ENCODE assay signal across 8 mouse cellular contexts in the genomic region with DNA sequence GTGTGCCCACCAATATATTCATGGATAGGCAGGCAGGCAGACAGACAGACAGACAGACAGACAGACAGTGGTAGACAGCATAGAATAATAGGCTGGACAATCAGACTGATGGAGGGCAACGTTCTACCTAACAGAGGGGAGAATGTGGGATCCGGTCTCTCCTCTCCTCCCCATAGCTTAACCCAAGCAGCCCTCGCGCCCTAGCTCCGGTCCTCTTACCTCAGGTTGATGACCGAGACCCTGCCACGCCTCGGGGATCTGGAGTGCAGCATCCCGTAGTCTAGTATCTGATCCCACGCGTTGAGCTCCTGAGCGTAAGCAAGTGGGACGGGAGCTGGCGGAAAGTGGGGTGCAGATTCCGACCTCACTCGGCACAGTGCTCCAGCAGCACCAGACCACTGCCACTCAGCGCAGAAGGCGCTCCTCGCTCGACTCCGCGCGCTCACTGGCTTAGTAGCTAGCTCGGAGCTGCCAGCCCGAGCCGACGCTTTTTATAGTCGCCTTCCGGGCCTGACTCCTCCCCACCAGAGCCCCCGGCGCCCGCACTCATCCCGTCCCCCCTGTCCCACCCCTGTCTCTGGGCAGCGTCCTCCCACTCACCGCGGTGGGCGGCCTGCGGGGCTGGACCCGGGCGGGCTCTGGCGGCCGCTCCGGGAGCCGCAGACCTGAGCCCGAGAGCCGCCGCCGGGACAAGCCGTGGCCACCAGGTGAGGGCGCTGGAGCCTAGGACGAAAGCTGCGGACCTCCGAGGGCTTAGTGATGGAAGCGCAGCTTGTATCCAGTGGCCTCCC. TPM values are rescaled to one million over a fixed set of nuclear protein-coding genes. Genes with fewer than 3 reads are reported as not detected.
DNase-seq lines count a peak whose midpoint lies in the region; ATAC-seq and TF ChIP-seq lines count a peak whose summit lies in the region.

Gene Cemip, minus strand, starts transcription at position 464 of the 791 bp plus-strand sequence.

- dilution Hi-C loops in CH12.LX (cut with MboI; ENCODE audit: extremely low pct_ligation_motif_present, extremely low pct_unique_long_range_greater_than_20kb, low sequenced_read_pairs), result no loop called here

- no peaks in the 10 kb centered on the region for H3K36me3 ChIP-seq in CH12.LX (replicated peaks in 1 of 2; ENCODE audit: control insufficient read depth in 1 of 2, insufficient read depth in 1 of 2, low read length in 1 of 2)
- no peaks in the 10 kb centered on the region for H3K36me3 ChIP-seq in forebrain, embryonic 15.5 days
- no peaks in the 10 kb centered on the region for H3K36me3 ChIP-seq in liver, embryonic 13.5 days
- H3K36me3 ChIP-seq in neural tube, embryonic 11.5 days (ENCODE audit: control insufficient read depth, insufficient read depth, low read length), result no peaks in the 10 kb centered on the region
- no peaks in the 10 kb centered on the region for H3K36me3 ChIP-seq in stomach, embryonic 16.5 days (ENCODE audit: control insufficient read depth, insufficient read depth, low read length)

- TF ChIP-seq CTCF in CH12.LX (conservative IDR thresholded peaks at IDR 0.05 in 1 of 2, IDR thresholded peaks at IDR 0.05 in 1 of 2; ENCODE audit: low read depth in 2 of 2, low read length in 2 of 2), result peak in 1 of 2 experiments; percentile 87; a peak in 2 of 4 replicates

- peak within 1 kb of the TSS; percentile 40 for H3K4me2 ChIP-seq in CH12.LX (ENCODE audit: insufficient read depth, low read depth, poor library complexity, severe bottlenecking)
- peak within 1 kb of the TSS; percentile 84 for H3K4me2 ChIP-seq in forebrain, embryonic 15.5 days (replicated peaks)
- H3K4me2 ChIP-seq in liver, embryonic 13.5 days, result peak within 1 kb of the TSS; percentile 57
- H3K4me2 ChIP-seq in neural tube, embryonic 11.5 days (ENCODE audit: low read depth), result peak within 1 kb of the TSS; percentile 70
- H3K4me2 ChIP-seq in stomach, embryonic 16.5 days (ENCODE audit: low read depth, low read length), result peak within 1 kb of the TSS; percentile 69

- H3K4me3 ChIP-seq in CH12.LX (replicated peaks in 1 of 3; ENCODE audit: low read depth in 2 of 3, low read length in 2 of 3, poor library complexity in 1 of 3), result no peak within 1 kb of the TSS
- H3K4me3 ChIP-seq in forebrain, embryonic 15.5 days, result peak within 1 kb of the TSS; percentile 49
- H3K4me3 ChIP-seq in liver, embryonic 13.5 days (replicated peaks), result peak within 1 kb of the TSS; percentile 23
- H3K4me3 ChIP-seq in neural tube, embryonic 11.5 days (ENCODE audit: low read depth, low read length), result peak within 1 kb of the TSS; percentile 40
- H3K4me3 ChIP-seq in stomach, embryonic 16.5 days (replicated peaks; ENCODE audit: low read length), result peak within 1 kb of the TSS; percentile 37

- H3K9me3 ChIP-seq in CH12.LX (replicated peaks; ENCODE audit: low read length), result no peaks in the 10 kb centered on the region
- H3K9me3 ChIP-seq in forebrain, embryonic 15.5 days, result no peaks in the 10 kb centered on the region
- no peaks in the 10 kb centered on the region for H3K9me3 ChIP-seq in liver, embryonic 13.5 days (replicated peaks)
- no peaks in the 10 kb centered on the region for H3K9me3 ChIP-seq in neural tube, embryonic 11.5 days (ENCODE audit: control insufficient read depth, low read length)
- H3K9me3 ChIP-seq in stomach, embryonic 16.5 days (replicated peaks; ENCODE audit: control insufficient read depth, low read length), result no peaks in the 10 kb centered on the region

- TF ChIP-seq POLR2A in CH12.LX (IDR thresholded peaks at IDR 0.05; ENCODE audit: low read depth, low read length), result no peak

- TF ChIP-seq RAD21 in CH12.LX (IDR thresholded peaks at IDR 0.05; ENCODE audit: low read depth, low read length), result peak; percentile 81

- H3K4me1 ChIP-seq in CH12.LX (ENCODE audit: control insufficient read depth in 1 of 2, insufficient read depth in 2 of 2), result peaks cover 2 to 17% of the 10 kb centered on the region in 2 experiments; a peak in 3 of 4 replicates
- H3K4me1 ChIP-seq in forebrain, embryonic 15.5 days, result peaks cover 21% of the 10 kb centered on the region
- H3K4me1 ChIP-seq in liver, embryonic 13.5 days (replicated peaks), result no peaks in the 10 kb centered on the region
- H3K4me1 ChIP-seq in neural tube, embryonic 11.5 days (ENCODE audit: control insufficient read depth, insufficient read depth, low read length), result peaks cover 5% of the 10 kb centered on the region
- H3K4me1 ChIP-seq in stomach, embryonic 16.5 days (ENCODE audit: control insufficient read depth, insufficient read depth, low read length), result peaks cover 9% of the 10 kb centered on the region

- WGBS in forebrain, embryonic 15.5 days, result under 1% methylated on average over 54 of the region's 54 CpGs
- 2% methylated on average over 54 of the region's 54 CpGs for WGBS in liver, embryonic 13.5 days (ENCODE audit: insufficient replicate concordance)
- under 1% methylated on average over 54 of the region's 54 CpGs for WGBS in neural tube, embryonic 11.5 days
- WGBS in stomach, embryonic 16.5 days, result 2% methylated on average over 54 of the region's 54 CpGs

- no peaks in the 10 kb centered on the region for H3K79me2 ChIP-seq in CH12.LX (replicated peaks; ENCODE audit: control insufficient read depth, extremely low read depth, insufficient read depth, poor library complexity, severe bottlenecking)

- H3K27me3 ChIP-seq in CH12.LX (replicated peaks), result peaks cover 35% of the 10 kb centered on the region
- peaks cover 29% of the 10 kb centered on the region for H3K27me3 ChIP-seq in forebrain, embryonic 15.5 days
- peaks cover 46% of the 10 kb centered on the region for H3K27me3 ChIP-seq in liver, embryonic 13.5 days
- peaks cover 17% of the 10 kb centered on the region for H3K27me3 ChIP-seq in neural tube, embryonic 11.5 days (ENCODE audit: control insufficient read depth, insufficient read depth, low read length)
- peaks cover 26% of the 10 kb centered on the region for H3K27me3 ChIP-seq in stomach, embryonic 16.5 days (ENCODE audit: control insufficient read depth, insufficient read depth, low read length)

- TF ChIP-seq EP300 in CH12.LX (IDR thresholded peaks at IDR 0.05; ENCODE audit: low read length), result no peak

- DNase-seq in CH12.LX (ENCODE audit: extremely low read depth), result peak; percentile 45
- DNase-seq in cerebellum, adult 11 months, result peak; percentile 87
- DNase-seq in heart, postnatal 10 days, result peak; percentile 89
- peak; percentile 80 to 92 for DNase-seq in kidney, postnatal 36 days
- peak; percentile 15 for DNase-seq in liver, embryonic 13.5 days
- peak; percentile 90 for DNase-seq in neural tube, embryonic 11.5 days (ENCODE audit: low spot score)

- peak; percentile 92 for ATAC-seq in forebrain, embryonic 15.5 days (replicated peaks)
- no peak; the same call in 1 of the 2 replicates for ATAC-seq in liver, embryonic 13.5 days (ENCODE audit: low read depth)
- peak; percentile 89 for ATAC-seq in neural tube, embryonic 11.5 days (ENCODE audit: insufficient read depth, low FRiP score, low TSS enrichment)
- peak; percentile 86 for ATAC-seq in stomach, embryonic 16.5 days (ENCODE audit: insufficient read depth, low FRiP score)

- intact Hi-C loops in heart, postnatal 10 days (cut with DNase I), result loop anchor here (1.0 to 10.0 kb wide), 2 partner anchors 172 to 421 kb away; no protein-coding TSS in a partner anchor

- in situ Hi-C loops in CH12.LX (cut with MboI; ENCODE audit: low pct_ligation_motif_present, low pct_unique_long_range_greater_than_20kb, low sequenced_read_pairs), result loop anchor here (5.0 to 10.0 kb wide), 2 partner anchors 171 to 191 kb away; no protein-coding TSS in a partner anchor

- no peak within 1 kb of the TSS for H3K27ac ChIP-seq in CH12.LX (ENCODE audit: insufficient read depth, low read depth)
- H3K27ac ChIP-seq in forebrain, embryonic 15.5 days (replicated peaks), result no peak within 1 kb of the TSS
- H3K27ac ChIP-seq in liver, embryonic 13.5 days, result no peak within 1 kb of the TSS
- no peak within 1 kb of the TSS for H3K27ac ChIP-seq in neural tube, embryonic 11.5 days (ENCODE audit: low read depth, low read length)
- H3K27ac ChIP-seq in stomach, embryonic 16.5 days (ENCODE audit: low read length), result no peak within 1 kb of the TSS

- H3K9ac ChIP-seq in CH12.LX (ENCODE audit: insufficient read depth, low read depth), result no peak within 1 kb of the TSS
- H3K9ac ChIP-seq in forebrain, embryonic 15.5 days (replicated peaks), result peak within 1 kb of the TSS; percentile 52
- no peak within 1 kb of the TSS for H3K9ac ChIP-seq in liver, embryonic 13.5 days
- H3K9ac ChIP-seq in neural tube, embryonic 11.5 days (ENCODE audit: low read length), result peak within 1 kb of the TSS; percentile 39; the same call in 1 of the 2 replicates
- H3K9ac ChIP-seq in stomach, embryonic 16.5 days (ENCODE audit: low read length), result peak within 1 kb of the TSS; percentile 34

TF ChIP-seq in CH12.LX, 34 proteins besides CTCF, POLR2A, EP300 and RAD21:
- TF ChIP-seq ZC3H11A (IDR thresholded peaks at IDR 0.05; ENCODE audit: low read depth, low read length), result 0 out of 2 replicates have a peak, but pooled peaks have one; percentile 31
- no peak for TF ChIP-seq JUN (IDR thresholded peaks at IDR 0.05; ENCODE audit: insufficient read depth, low read depth, low read length)
- peak; percentile 85 for TF ChIP-seq SMC3 (IDR thresholded peaks at IDR 0.05; ENCODE audit: low read depth, low read length)

RNA-seq across cellular contexts. Expression of gene Cemip, which starts in this region (rescaled TPM):
- total RNA-seq in CH12.LX (2012; rRNA removed) (under 0.01 and 0.04 TPM in 2 replicates), CH12.LX (2014; rRNA removed) (not detected in 2 replicates)
- not detected in 2 replicates for polyA plus RNA-seq in CH12.LX (2012; ENCODE audit: insufficient read length, low read depth)
- polyA plus RNA-seq in forebrain, embryonic 15.5 days (2015; fragmentation: Nextera tagmentation; extraction: Ambion mirVana), result 0.70 and 0.72 TPM in 2 replicates
- total RNA-seq in heart, postnatal 10 days (2021), result 1 to 10 TPM; 1.5 TPM
- 0.02 TPM in 2 replicates for polyA plus RNA-seq in liver, embryonic 13.5 days (2015; fragmentation: Nextera tagmentation; extraction: Ambion mirVana)
- polyA plus RNA-seq in neural tube, embryonic 11.5 days (2014; fragmentation: Nextera tagmentation; extraction: Ambion mirVana), result 0.11 TPM in 1 of 2 replicates, not detected in the other
- 0.50 and 0.59 TPM in 2 replicates for polyA plus RNA-seq in stomach, embryonic 16.5 days (2015; fragmentation: Nextera tagmentation; extraction: Ambion mirVana)

Comparison
In these comparisons a context has a peak if more than half of its experiments do, and no peak if none do; other contexts are left out.
1. Peak in DNase-seq and H3K4me2 ChIP-seq in CH12.LX; RNA of the gene not detected or under 1 TPM.
2. Peak in ATAC-seq, H3K4me3 ChIP-seq, H3K9ac ChIP-seq and H3K4me2 ChIP-seq in forebrain, embryonic 15.5 days; RNA of the gene not detected or under 1 TPM.
3. Peak in DNase-seq, H3K4me3 ChIP-seq and H3K4me2 ChIP-seq in liver, embryonic 13.5 days; RNA of the gene not detected or under 1 TPM.
4. Peak in DNase-seq, ATAC-seq, H3K4me3 ChIP-seq, H3K9ac ChIP-seq and H3K4me2 ChIP-seq in neural tube, embryonic 11.5 days; RNA of the gene not detected or under 1 TPM.
5. Peak in ATAC-seq, H3K4me3 ChIP-seq, H3K9ac ChIP-seq and H3K4me2 ChIP-seq in stomach, embryonic 16.5 days; RNA of the gene not detected or under 1 TPM.
6. DNase-seq: peak in every context shown above with its lines; median percentile 90 in neural tube, embryonic 11.5 days; 89 in heart, postnatal 10 days; 87 in cerebellum, adult 11 months; 86 in kidney, postnatal 36 days; 45 in CH12.LX; 15 in liver, embryonic 13.5 days.